Mouse (Mus musculus): ENCODE measurements around the gene Lmod3. TPM values are rescaled to one million over a fixed set of nuclear protein-coding genes. Genes with fewer than 3 reads are reported as not detected.
A peak's percentile ranks its signal among the peaks of the same experiment; 100 is the strongest.

The Lmod3 gene
- polyA plus RNA-seq, 1 experiment from 2014 or later: 0.96 TPM

- 84% methylated on average over 1 of the region's 1 CpGs for WGBS
- H3K27me3 ChIP-seq (ENCODE audit: control insufficient read depth, insufficient read depth, low read length): no peaks in the 10 kb centered on the region
- no peaks in the 10 kb centered on the region for H3K9me3 ChIP-seq (ENCODE audit: control insufficient read depth, low read length)
- no peak for ATAC-seq (ENCODE audit: insufficient number of reproducible peaks, low FRiP score, low TSS enrichment, low read depth)
- H3K4me3 ChIP-seq (ENCODE audit: low read depth, low read length): no peak overlapping the region
- H3K27ac ChIP-seq (replicated peaks; ENCODE audit: low read depth, low read length): no peak overlapping the region
- no peaks in the 10 kb centered on the region for H3K4me1 ChIP-seq (ENCODE audit: control insufficient read depth, insufficient read depth, low read length)
- H3K4me2 ChIP-seq (ENCODE audit: low read depth, severe bottlenecking): no peak overlapping the region
- DNase-seq (ENCODE audit: low spot score): no peak
- no peak overlapping the region for H3K9ac ChIP-seq (ENCODE audit: low read length)
- H3K36me3 ChIP-seq (ENCODE audit: control insufficient read depth, insufficient read depth, low read length): no peaks in the 10 kb centered on the region
Observed at GRCm38 (mm10) chr6:97258489-97258888, 5.9 kb upstream of the Lmod3 start.

- Histone ChIP-seq H3K27me3 (ENCODE audit: control insufficient read depth, insufficient read depth, low read length) (no peaks in the 10 kb centered on the region), H3K36me3 (ENCODE audit: control insufficient read depth, insufficient read depth, low read length) (no peaks in the 10 kb centered on the region), H3K9me3 (ENCODE audit: control insufficient read depth, low read length) (no peaks in the 10 kb centered on the region), H3K9ac (ENCODE audit: low read length) (no peak overlapping the region), H3K27ac (replicated peaks; ENCODE audit: low read depth, low read length) (no peak overlapping the region), H3K4me2 (ENCODE audit: low read depth, severe bottlenecking) (no peak overlapping the region), H3K4me1 (ENCODE audit: control insufficient read depth, insufficient read depth, low read length) (no peaks in the 10 kb centered on the region), H3K4me3 (ENCODE audit: low read depth, low read length) (no peak overlapping the region)
- no peak for ATAC-seq (ENCODE audit: insufficient number of reproducible peaks, low FRiP score, low TSS enrichment, low read depth)
- 61% methylated on average over 5 of the region's 5 CpGs for WGBS
- DNase-seq (ENCODE audit: low spot score): no peak
Observed at GRCm38 (mm10) chr6:97252086-97252485, 473 bp downstream of the Lmod3 start.

GRCm38 (mm10) chr6:97250966-97251365, 1.6 kb downstream of the Lmod3 start:
- H3K4me3 ChIP-seq (ENCODE audit: low read depth, low read length): no peak overlapping the region
- H3K4me1 ChIP-seq (ENCODE audit: control insufficient read depth, insufficient read depth, low read length): no peaks in the 10 kb centered on the region
- no peak overlapping the region for H3K9ac ChIP-seq (ENCODE audit: low read length)
- DNase-seq (ENCODE audit: low spot score) (peak; percentile 44), ATAC-seq (ENCODE audit: insufficient number of reproducible peaks, low FRiP score, low TSS enrichment, low read depth) (no peak)
- H3K27ac ChIP-seq (replicated peaks; ENCODE audit: low read depth, low read length): no peak overlapping the region
- H3K9me3 ChIP-seq (ENCODE audit: control insufficient read depth, low read length): no peaks in the 10 kb centered on the region
- H3K36me3 ChIP-seq (ENCODE audit: control insufficient read depth, insufficient read depth, low read length): no peaks in the 10 kb centered on the region
- no peaks in the 10 kb centered on the region for H3K27me3 ChIP-seq (ENCODE audit: control insufficient read depth, insufficient read depth, low read length)
- no peak overlapping the region for H3K4me2 ChIP-seq (ENCODE audit: low read depth, severe bottlenecking)
- 57% methylated on average over 6 of the region's 6 CpGs for WGBS

- DNase-seq (ENCODE audit: low spot score): no peak
- ATAC-seq (ENCODE audit: insufficient number of reproducible peaks, low FRiP score, low TSS enrichment, low read depth): no peak
- Histone ChIP-seq H3K27me3 (ENCODE audit: control insufficient read depth, insufficient read depth, low read length) (no peaks in the 10 kb centered on the region), H3K4me3 (ENCODE audit: low read depth, low read length) (no peak overlapping the region), H3K36me3 (ENCODE audit: control insufficient read depth, insufficient read depth, low read length) (no peaks in the 10 kb centered on the region), H3K4me1 (ENCODE audit: control insufficient read depth, insufficient read depth, low read length) (no peaks in the 10 kb centered on the region), H3K27ac (replicated peaks; ENCODE audit: low read depth, low read length) (no peak overlapping the region), H3K9ac (ENCODE audit: low read length) (no peak overlapping the region), H3K9me3 (ENCODE audit: control insufficient read depth, low read length) (no peaks in the 10 kb centered on the region), H3K4me2 (ENCODE audit: low read depth, severe bottlenecking) (no peak overlapping the region)
Observed at GRCm38 (mm10) chr6:97245200-97245599, 7.4 kb downstream of the Lmod3 start.

GRCm38 (mm10) chr6:97242522-97242921, 10.0 kb downstream of the Lmod3 start:
- H3K9me3 ChIP-seq (ENCODE audit: control insufficient read depth, low read length): no peaks in the 10 kb centered on the region
- no peaks in the 10 kb centered on the region for H3K36me3 ChIP-seq (ENCODE audit: control insufficient read depth, insufficient read depth, low read length)
- no peaks in the 10 kb centered on the region for H3K4me1 ChIP-seq (ENCODE audit: control insufficient read depth, insufficient read depth, low read length)
- WGBS: 90% methylated on average over 4 of the region's 4 CpGs
- no peak overlapping the region for H3K9ac ChIP-seq (ENCODE audit: low read length)
- H3K4me2 ChIP-seq (ENCODE audit: low read depth, severe bottlenecking): no peak overlapping the region
- DNase-seq (ENCODE audit: low spot score): no peak
- no peak overlapping the region for H3K4me3 ChIP-seq (ENCODE audit: low read depth, low read length)
- ATAC-seq (ENCODE audit: insufficient number of reproducible peaks, low FRiP score, low TSS enrichment, low read depth): no peak
- H3K27ac ChIP-seq (replicated peaks; ENCODE audit: low read depth, low read length): no peak overlapping the region
- H3K27me3 ChIP-seq (ENCODE audit: control insufficient read depth, insufficient read depth, low read length): no peaks in the 10 kb centered on the region

- no peaks in the 10 kb centered on the region for H3K4me1 ChIP-seq (ENCODE audit: control insufficient read depth, insufficient read depth, low read length)
- no peak overlapping the region for H3K27ac ChIP-seq (replicated peaks; ENCODE audit: low read depth, low read length)
- no peaks in the 10 kb centered on the region for H3K27me3 ChIP-seq (ENCODE audit: control insufficient read depth, insufficient read depth, low read length)
- ATAC-seq (ENCODE audit: insufficient number of reproducible peaks, low FRiP score, low TSS enrichment, low read depth) (no peak), DNase-seq (ENCODE audit: low spot score) (no peak)
- 91% methylated on average over 5 of the region's 5 CpGs for WGBS
- no peak overlapping the region for H3K9ac ChIP-seq (ENCODE audit: low read length)
- H3K4me3 ChIP-seq (ENCODE audit: low read depth, low read length): no peak overlapping the region
- H3K4me2 ChIP-seq (ENCODE audit: low read depth, severe bottlenecking): no peak overlapping the region
- H3K36me3 ChIP-seq (ENCODE audit: control insufficient read depth, insufficient read depth, low read length): no peaks in the 10 kb centered on the region
- no peaks in the 10 kb centered on the region for H3K9me3 ChIP-seq (ENCODE audit: control insufficient read depth, low read length)
Observed at GRCm38 (mm10) chr6:97240092-97240491, 12.5 kb downstream of the Lmod3 start.

GRCm38 (mm10) chr6:97239360-97239759, 13.2 kb downstream of the Lmod3 start:
- Histone ChIP-seq H3K27ac (replicated peaks; ENCODE audit: low read depth, low read length) (no peak overlapping the region), H3K4me2 (ENCODE audit: low read depth, severe bottlenecking) (no peak overlapping the region), H3K27me3 (ENCODE audit: control insufficient read depth, insufficient read depth, low read length) (no peaks in the 10 kb centered on the region), H3K9me3 (ENCODE audit: control insufficient read depth, low read length) (no peaks in the 10 kb centered on the region), H3K36me3 (ENCODE audit: control insufficient read depth, insufficient read depth, low read length) (no peaks in the 10 kb centered on the region), H3K4me1 (ENCODE audit: control insufficient read depth, insufficient read depth, low read length) (no peaks in the 10 kb centered on the region), H3K9ac (ENCODE audit: low read length) (no peak overlapping the region), H3K4me3 (ENCODE audit: low read depth, low read length) (no peak overlapping the region)
- DNase-seq (ENCODE audit: low spot score) (no peak), ATAC-seq (ENCODE audit: insufficient number of reproducible peaks, low FRiP score, low TSS enrichment, low read depth) (no peak)
- WGBS: 88% methylated on average over 6 of the region's 6 CpGs

- Histone ChIP-seq H3K36me3 (ENCODE audit: control insufficient read depth, insufficient read depth, low read length) (no peaks in the 10 kb centered on the region), H3K4me1 (ENCODE audit: control insufficient read depth, insufficient read depth, low read length) (no peaks in the 10 kb centered on the region), H3K27me3 (ENCODE audit: control insufficient read depth, insufficient read depth, low read length) (no peaks in the 10 kb centered on the region), H3K27ac (replicated peaks; ENCODE audit: low read depth, low read length) (no peak overlapping the region), H3K4me2 (ENCODE audit: low read depth, severe bottlenecking) (no peak overlapping the region), H3K4me3 (ENCODE audit: low read depth, low read length) (no peak overlapping the region), H3K9ac (ENCODE audit: low read length) (no peak overlapping the region), H3K9me3 (ENCODE audit: control insufficient read depth, low read length) (no peaks in the 10 kb centered on the region)
- no peak for ATAC-seq (ENCODE audit: insufficient number of reproducible peaks, low FRiP score, low TSS enrichment, low read depth)
- no peak for DNase-seq (ENCODE audit: low spot score)
- WGBS: 74% methylated on average over 5 of the region's 5 CpGs
Observed at GRCm38 (mm10) chr6:97236088-97236487, 16.5 kb downstream of the Lmod3 start.

GRCm38 (mm10) chr6:97234911-97235668, 17.5 kb downstream of the Lmod3 start:
- no peaks in the 10 kb centered on the region for H3K4me1 ChIP-seq (ENCODE audit: control insufficient read depth, insufficient read depth, low read length)
- H3K36me3 ChIP-seq (ENCODE audit: control insufficient read depth, insufficient read depth, low read length): no peaks in the 10 kb centered on the region
- no peak for ATAC-seq (ENCODE audit: insufficient number of reproducible peaks, low FRiP score, low TSS enrichment, low read depth)
- H3K4me2 ChIP-seq (ENCODE audit: low read depth, severe bottlenecking): no peak overlapping the region
- H3K9ac ChIP-seq (ENCODE audit: low read length): no peak overlapping the region
- no peak overlapping the region for H3K4me3 ChIP-seq (ENCODE audit: low read depth, low read length)
- no peaks in the 10 kb centered on the region for H3K27me3 ChIP-seq (ENCODE audit: control insufficient read depth, insufficient read depth, low read length)
- DNase-seq (ENCODE audit: low spot score): no peak
- WGBS: 87% methylated on average over 7 of the region's 7 CpGs
- no peaks in the 10 kb centered on the region for H3K9me3 ChIP-seq (ENCODE audit: control insufficient read depth, low read length)
- no peak overlapping the region for H3K27ac ChIP-seq (replicated peaks; ENCODE audit: low read depth, low read length)

All from limb, embryonic 11.5 days (tissue).